Mouse (Mus musculus) MEL (cell line): ENCODE measurements around the gene Aldh8a1. TPM values are rescaled to one million over a fixed set of nuclear protein-coding genes. Genes with fewer than 3 reads are reported as not detected.

Experiments used
- DNase-seq: peaks from one replicate; pipeline ENCODE4 v3.0.0; 2011; ENCODE audit warnings: low read depth, low spot score
- H3K27ac ChIP-seq: 2 replicates; pipeline ENCODE4 v1.5.1; 2012; ENCODE audit warnings: low read depth, mild to moderate bottlenecking, control low read depth, low read length, moderate library complexity; ENCODE audit not compliant: control insufficient read depth
- H3K27me3 ChIP-seq, 2 experiments: fragments of 150-350 bp in 1 of 2; sonication (generic) in 1 of 2; 2 replicates each; pipeline ENCODE4 v1.6.1; 2012; ENCODE audit warnings: low read length in 2 of 2, mild to moderate bottlenecking in 2 of 2, improper control_type of control experiment in 1 of 2, moderate library complexity in 1 of 2; ENCODE audit not compliant: insufficient read depth in 2 of 2, control insufficient read depth in 1 of 2
- H3K36me3 ChIP-seq, 2 experiments: 2 replicates each; pipeline ENCODE4 v1.6.1; 2012 to 2014; ENCODE audit warnings: low read length in 2 of 2, improper control_type of control experiment in 1 of 2, inconsistent platforms in 1 of 2, mild to moderate bottlenecking in 1 of 2; ENCODE audit not compliant: insufficient read depth in 2 of 2, control insufficient read depth in 1 of 2
- H3K4me1 ChIP-seq, 2 experiments: fragments of 150-350 bp in 1 of 2; sonication (generic) in 1 of 2; 2 replicates each; pipeline ENCODE4 v1.6.1; 2012; ENCODE audit warnings: low read length in 2 of 2, improper control_type of control experiment in 1 of 2, mild to moderate bottlenecking in 1 of 2; ENCODE audit not compliant: insufficient read depth in 2 of 2, control insufficient read depth in 1 of 2
- H3K4me3 ChIP-seq, 2 experiments: fragments of 150-350 bp in 1 of 2; sonication (generic) in 1 of 2; 2 replicates each; pipeline ENCODE4 v1.5.1; 2012; ENCODE audit warnings: low read depth in 2 of 2, low read length in 2 of 2, mild to moderate bottlenecking in 2 of 2, moderate library complexity in 2 of 2, control low read depth in 1 of 2, improper control_type of control experiment in 1 of 2; ENCODE audit not compliant: control insufficient read depth in 1 of 2, insufficient read depth in 1 of 2
- H3K79me2 ChIP-seq: 2 replicates; pipeline ENCODE4 v1.6.1; 2012; ENCODE audit warnings: mild to moderate bottlenecking, low read length, moderate library complexity; ENCODE audit not compliant: control insufficient read depth, poor library complexity, insufficient read depth
- H3K9ac ChIP-seq: 2 replicates; pipeline ENCODE4 v1.6.1; 2012; ENCODE audit warnings: low read depth, mild to moderate bottlenecking, control low read depth, low read length, moderate library complexity; ENCODE audit not compliant: control insufficient read depth, poor library complexity, severe bottlenecking
- H3K9me3 ChIP-seq: fragments of 150-350 bp; sonication (generic); replicated peaks from 2 replicates; pipeline ENCODE4 v1.6.1; 2012; ENCODE audit warnings: mild to moderate bottlenecking, low read length, improper control_type of control experiment, moderate library complexity; ENCODE audit not compliant: insufficient read depth
- BHLHE40 ChIP-seq: IDR thresholded peaks from 2 replicates; pipeline ENCODE4 v1.6.1; 2012; ENCODE audit warnings: low read depth, mild to moderate bottlenecking, inconsistent platforms, low read length, improper control_type of control experiment, borderline replicate concordance
- CHD1 ChIP-seq: IDR thresholded peaks from 2 replicates; pipeline ENCODE4 v1.6.1; 2012; ENCODE audit warnings: low read depth, mild to moderate bottlenecking, inconsistent platforms, low read length, improper control_type of control experiment
- CHD2 ChIP-seq: IDR thresholded peaks from 2 replicates; pipeline ENCODE4 v1.6.1; 2011; ENCODE audit warnings: low read length, improper control_type of control experiment
- CTCF ChIP-seq, 3 experiments: IDR thresholded peaks in 2 of 3; conservative IDR thresholded peaks in 1 of 3; 2 replicates each; pipeline ENCODE4 v1.5.1; 2011 to 2012; ENCODE audit warnings: low read length in 3 of 3, low read depth in 2 of 3, mild to moderate bottlenecking in 2 of 3, improper control_type of control experiment in 1 of 3, inconsistent platforms in 1 of 3, mixed read lengths in 1 of 3, moderate library complexity in 1 of 3; ENCODE audit not compliant: control insufficient read depth in 1 of 3, insufficient read depth in 1 of 3, poor library complexity in 1 of 3, severe bottlenecking in 1 of 3
- ELF1 ChIP-seq: IDR thresholded peaks from 2 replicates; pipeline ENCODE4 v1.6.1; 2014; ENCODE audit warnings: low read depth, mild to moderate bottlenecking, inconsistent platforms, low read length, improper control_type of control experiment, moderate library complexity
- GABPA ChIP-seq: IDR thresholded peaks from 2 replicates; pipeline ENCODE4 v1.6.1; 2012; ENCODE audit warnings: low read depth, mild to moderate bottlenecking, inconsistent platforms, low read length, improper control_type of control experiment, moderate library complexity
- KAT2A ChIP-seq: conservative IDR thresholded peaks from 2 replicates; pipeline ENCODE4 v1.6.1; 2012; ENCODE audit warnings: low read depth, low read length, improper control_type of control experiment, inconsistent platforms
- MAFK ChIP-seq: IDR thresholded peaks from 2 replicates; pipeline ENCODE4 v1.6.1; 2011; ENCODE audit warnings: low read depth, mild to moderate bottlenecking, low read length, improper control_type of control experiment, borderline replicate concordance
- MEF2A ChIP-seq: IDR thresholded peaks from 2 replicates; pipeline ENCODE4 v1.6.1; 2014; ENCODE audit warnings: low read depth, mild to moderate bottlenecking, inconsistent platforms, low read length, improper control_type of control experiment; ENCODE audit not compliant: poor library complexity, insufficient replicate concordance, severe bottlenecking; ENCODE audit errors: extremely low read depth
- MYB ChIP-seq: IDR thresholded peaks from 2 replicates; pipeline ENCODE4 v1.6.1; 2011; ENCODE audit warnings: mild to moderate bottlenecking, low read depth, low read length, improper control_type of control experiment
- NELFE ChIP-seq: IDR thresholded peaks from 2 replicates; pipeline ENCODE4 v1.6.1; 2011; ENCODE audit warnings: low read depth, low read length, improper control_type of control experiment
- NRF1 ChIP-seq: IDR thresholded peaks from 2 replicates; pipeline ENCODE4 v1.6.1; 2014; ENCODE audit warnings: low read depth, mild to moderate bottlenecking, inconsistent platforms, low read length, improper control_type of control experiment, moderate library complexity; ENCODE audit not compliant: poor library complexity, insufficient read depth, severe bottlenecking
- POLR2A ChIP-seq, 2 experiments: IDR thresholded peaks; 2 replicates each; pipeline ENCODE4 v1.6.1; 2011 to 2012; ENCODE audit warnings: low read length in 2 of 2, mild to moderate bottlenecking in 2 of 2, control low read depth in 1 of 2, improper control_type of control experiment in 1 of 2, low read depth in 1 of 2, moderate library complexity in 1 of 2; ENCODE audit not compliant: control insufficient read depth in 1 of 2, insufficient read depth in 1 of 2, poor library complexity in 1 of 2
- RCOR1 ChIP-seq: IDR thresholded peaks from 2 replicates; pipeline ENCODE4 v1.6.1; 2012; ENCODE audit warnings: low read depth, mild to moderate bottlenecking, inconsistent platforms, low read length, improper control_type of control experiment
- SIN3A ChIP-seq: IDR thresholded peaks from 2 replicates; pipeline ENCODE4 v1.6.1; 2012; ENCODE audit warnings: low read length, improper control_type of control experiment, inconsistent platforms
- TAL1 ChIP-seq: IDR thresholded peaks from 2 replicates; pipeline ENCODE4 v1.6.1; 2012; ENCODE audit warnings: mild to moderate bottlenecking, inconsistent platforms, low read length, moderate library complexity, mixed read lengths
- TCF12 ChIP-seq: IDR thresholded peaks from 2 replicates; pipeline ENCODE4 v1.6.1; 2014; ENCODE audit warnings: low read depth, mild to moderate bottlenecking, inconsistent platforms, low read length, improper control_type of control experiment, moderate library complexity
- USF2 ChIP-seq, 2 experiments: IDR thresholded peaks; 2 replicates each; pipeline ENCODE4 v1.6.1; 2011 to 2012; ENCODE audit warnings: improper control_type of control experiment in 2 of 2, low read length in 2 of 2, borderline replicate concordance in 1 of 2, inconsistent platforms in 1 of 2, low read depth in 1 of 2, mild to moderate bottlenecking in 1 of 2; ENCODE audit not compliant: insufficient read depth in 1 of 2
- ZKSCAN1 ChIP-seq: IDR thresholded peaks from 2 replicates; pipeline ENCODE4 v1.6.1; 2012; ENCODE audit warnings: low read depth, mild to moderate bottlenecking, inconsistent platforms, low read length, improper control_type of control experiment, moderate library complexity
- ZMIZ1 ChIP-seq: IDR thresholded peaks from 2 replicates; pipeline ENCODE4 v1.6.1; 2012; ENCODE audit warnings: low read depth, mild to moderate bottlenecking, inconsistent platforms, low read length, improper control_type of control experiment, moderate library complexity
- ZNF384 ChIP-seq: IDR thresholded peaks from 2 replicates; pipeline ENCODE4 v1.6.1; 2012; ENCODE audit warnings: low read depth, mild to moderate bottlenecking, inconsistent platforms, low read length, improper control_type of control experiment
- polyA plus RNA-seq, 2 experiments: library from polyadenylated mRNA; stranded (reverse) in 1 of 2; unstranded in 1 of 2; fragments of >175 nt in 1 of 2; fragments of >200 nt in 1 of 2; gene quantifications; 2 replicates each; pipeline versions ENCODE4 v1.2.1 to v1.2.4; 2012; ENCODE audit warnings: low replicate concordance in 2 of 2, low read depth in 1 of 2; ENCODE audit not compliant: insufficient read length in 2 of 2, insufficient read depth in 1 of 2, missing spikeins in 1 of 2
- total RNA-seq: library from RNA; depleted of rRNA; stranded (reverse); fragments of 300-350 nt; gene quantifications from 2 replicates; pipeline ENCODE4 v1.2.3, GENCODE M21; 2012

The Aldh8a1 gene
- total and polyA plus RNA-seq, 3 experiments, result 0.04 to 0.07 TPM; not detected in 1

- Histone ChIP-seq H3K9ac (no peak overlapping the region), H3K79me2 (no peaks in the 10 kb centered on the region), H3K36me3 (peaks cover 0 to 25% of the 10 kb centered on the region in 2 experiments; a peak in 2 of 4 replicates), H3K4me1 (peaks cover 0 to 2% of the 10 kb centered on the region in 2 experiments; a peak in 1 of 4 replicates), H3K27ac (no peak overlapping the region), H3K9me3 (no peaks in the 10 kb centered on the region), H3K4me3 (no peak overlapping the region), H3K27me3 (no peaks in the 10 kb centered on the region)
- no peak for TF ChIP-seq ZMIZ1
- DNase-seq, result no peak
These were observed 29.8 kb upstream of the Aldh8a1 start for GRCm38 (mm10) chr10:21347332-21347731.

GRCm38 (mm10) chr10:21349449-21349848, 27.6 kb upstream of the Aldh8a1 start:
- Histone ChIP-seq H3K4me1 (peaks cover 0 to 2% of the 10 kb centered on the region in 2 experiments; a peak in 1 of 4 replicates), H3K9me3 (no peaks in the 10 kb centered on the region), H3K27ac (no peak overlapping the region), H3K79me2 (no peaks in the 10 kb centered on the region), H3K36me3 (peaks cover 0 to 20% of the 10 kb centered on the region in 2 experiments; a peak in 2 of 4 replicates), H3K9ac (no peak overlapping the region), H3K4me3 (no peak overlapping the region), H3K27me3 (no peaks in the 10 kb centered on the region)
- no peak for DNase-seq
- no peak for TF ChIP-seq CTCF (IDR thresholded peaks at IDR 0.05 in 2 of 3, conservative IDR thresholded peaks at IDR 0.05 in 1 of 3; ENCODE audit: control insufficient read depth in 1 of 3, insufficient read depth in 1 of 3, low read depth in 2 of 3, low read length in 3 of 3, poor library complexity in 1 of 3, severe bottlenecking in 1 of 3)
- no peak for TF ChIP-seq POLR2A (IDR thresholded peaks at IDR 0.05; ENCODE audit: control insufficient read depth in 1 of 2, insufficient read depth in 1 of 2, low read depth in 1 of 2, low read length in 2 of 2, poor library complexity in 1 of 2)
- no peak for TF ChIP-seq ZKSCAN1
- no peak for TF ChIP-seq ZNF384
- no peak for TF ChIP-seq ELF1
- TF ChIP-seq CHD1, result no peak
- TF ChIP-seq GABPA, result no peak
- TF ChIP-seq MYB, result no peak
- TF ChIP-seq CHD2, result no peak
- no peak for TF ChIP-seq MEF2A
- no peak for TF ChIP-seq NELFE
- no peak for TF ChIP-seq USF2 (IDR thresholded peaks at IDR 0.05; ENCODE audit: borderline replicate concordance in 1 of 2, insufficient read depth in 1 of 2, low read depth in 1 of 2, low read length in 2 of 2)
- TF ChIP-seq MAFK, result no peak

GRCm38 (mm10) chr10:21349946-21350345, 27.1 kb upstream of the Aldh8a1 start:
- Histone ChIP-seq H3K4me1 (peaks cover 0 to 2% of the 10 kb centered on the region in 2 experiments; a peak in 1 of 4 replicates), H3K36me3 (peaks cover 0 to 16% of the 10 kb centered on the region in 2 experiments; a peak in 2 of 4 replicates), H3K79me2 (no peaks in the 10 kb centered on the region), H3K9me3 (no peaks in the 10 kb centered on the region), H3K9ac (no peak overlapping the region), H3K4me3 (no peak overlapping the region), H3K27me3 (no peaks in the 10 kb centered on the region), H3K27ac (no peak overlapping the region)
- no peak for DNase-seq
- TF ChIP-seq MAFK, result no peak
- no peak for TF ChIP-seq KAT2A
- TF ChIP-seq NRF1, result no peak
- TF ChIP-seq RCOR1, result no peak
- TF ChIP-seq TAL1, result no peak
- no peak for TF ChIP-seq TCF12
- no peak for TF ChIP-seq CHD2
- no peak for TF ChIP-seq SIN3A
- TF ChIP-seq BHLHE40, result no peak
- TF ChIP-seq ZNF384, result no peak
